Comparison of ENCODE assay signal across 20 mouse cellular contexts in genomic region chr4:56716801-56717200, GRCm38 (mm10). TPM values are rescaled to one million over a fixed set of nuclear protein-coding genes. Genes with fewer than 3 reads are reported as not detected.
"Had no signal": no experiment of that assay in that cellular context is flagged by ENCODE, and none has a peak within 500 bp of the region (broad histone marks: within the 10 kb centered on the region; RNA-seq: fewer than 3 reads in every experiment).

No protein-coding gene starts in this region.

- H3K9me3 ChIP-seq: limb, embryonic 10.5 days; liver, embryonic 15.5 days; midbrain, embryonic 13.5 days; neural tube, embryonic 15.5 days had no signal

- ATAC-seq: lung, postnatal 0 days; midbrain, embryonic 13.5 days had no signal

- H3K27ac ChIP-seq: limb, embryonic 10.5 days; liver, embryonic 15.5 days; midbrain, embryonic 13.5 days; neural tube, embryonic 15.5 days; stomach, postnatal 0 days had no signal

- H3K4me1 ChIP-seq: limb, embryonic 10.5 days; liver, embryonic 15.5 days; midbrain, embryonic 13.5 days had no signal

- H3K4me3 ChIP-seq: limb, embryonic 10.5 days; liver, embryonic 15.5 days; midbrain, embryonic 13.5 days; myocyte; neural tube, embryonic 15.5 days had no signal

- H3K27me3 ChIP-seq: liver, embryonic 15.5 days; midbrain, embryonic 13.5 days; neural tube, embryonic 15.5 days had no signal

- H3K36me3 ChIP-seq: limb, embryonic 10.5 days; liver, embryonic 15.5 days; midbrain, embryonic 13.5 days; neural tube, embryonic 15.5 days had no signal

- H3K4me2 ChIP-seq: liver, embryonic 11.5 days; liver, embryonic 15.5 days; midbrain, embryonic 13.5 days; neural tube, embryonic 15.5 days had no signal

- DNase-seq: kidney, adult 11 months; lung, adult 2 months; lung, postnatal 36 days; thymus, postnatal 4 days had no signal

- H3K9ac ChIP-seq: liver, embryonic 15.5 days; midbrain, embryonic 13.5 days; neural tube, embryonic 15.5 days had no signal

RNA-seq across cellular contexts. Expression of gene Gm26657, which starts 23.1 kb away (rescaled TPM):
- total RNA-seq: layer of hippocampus, adult 8-10 months; layer of hippocampus, postnatal 14 days; left cerebral cortex, adult 18-20 months; left cerebral cortex, postnatal 10 days; megakaryocyte progenitor cell, adult 5-6 weeks had no signal
- polyA plus RNA-seq: large intestine, adult 2 months; limb, embryonic 10.5 days; limb, embryonic 14.5 days; liver, embryonic 11.5 days; liver, embryonic 15.5 days; lung, adult 2 months; lung, postnatal 0 days; midbrain, embryonic 13.5 days; myocyte; neural tube, embryonic 11.5 days; neural tube, embryonic 15.5 days; stomach, postnatal 0 days had no signal

RNA-seq across cellular contexts. Expression of gene Actl7b, which starts 24.4 kb away (rescaled TPM):
- total RNA-seq: left cerebral cortex, postnatal 10 days had no signal
- polyA plus RNA-seq: large intestine, adult 2 months; limb, embryonic 10.5 days; liver, embryonic 11.5 days; liver, embryonic 15.5 days; midbrain, embryonic 13.5 days; myocyte; neural tube, embryonic 11.5 days; neural tube, embryonic 15.5 days; stomach, postnatal 0 days had no signal

RNA-seq across cellular contexts. Expression of gene Actl7a, which starts 26.4 kb away (rescaled TPM):
- total RNA-seq: layer of hippocampus, adult 8-10 months; layer of hippocampus, postnatal 14 days; left cerebral cortex, adult 18-20 months; left cerebral cortex, postnatal 10 days; megakaryocyte progenitor cell, adult 5-6 weeks had no signal
- polyA plus RNA-seq: large intestine, adult 2 months; limb, embryonic 10.5 days; limb, embryonic 14.5 days; liver, embryonic 11.5 days; liver, embryonic 15.5 days; lung, adult 2 months; lung, postnatal 0 days; myocyte; neural tube, embryonic 11.5 days; neural tube, embryonic 15.5 days; stomach, postnatal 0 days had no signal
